Mouse (Mus musculus): ENCODE results near the gene Dnttip1.
"Not testable (repeated sequence)": the region's sequence is repeated elsewhere in the genome, so short reads cannot be mapped to it uniquely, and the experiment has no call there.

The Dnttip1 gene

DNA sequence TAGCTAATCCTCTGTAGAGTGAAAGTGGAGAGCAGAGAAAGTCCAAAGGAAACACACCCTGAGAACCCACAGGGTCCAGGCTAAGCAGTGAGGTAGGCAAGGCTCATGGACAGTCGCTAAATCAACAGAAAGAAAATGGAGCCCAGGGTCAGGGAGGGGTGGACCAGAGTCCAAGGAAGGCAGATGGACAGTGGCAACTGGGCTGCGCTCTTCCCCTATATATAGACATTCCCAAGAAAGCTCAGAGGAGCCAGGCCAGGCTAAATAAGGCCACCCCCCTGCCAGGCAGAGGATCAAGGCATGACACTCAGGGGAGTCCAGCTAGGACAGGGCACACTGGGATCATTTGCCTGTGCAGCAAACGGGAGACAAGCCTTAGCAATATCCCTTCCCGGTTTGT is 36.1 kb downstream of the Dnttip1 start:
- no peak for DNase-seq (ENCODE audit: low spot score)

GRCm38 (mm10) chr2:164783926-164784581 is 38.3 kb downstream of the Dnttip1 start:
- no peak for DNase-seq (ENCODE audit: low spot score)

- no peak for DNase-seq (ENCODE audit: low spot score)
These were observed 39.2 kb downstream of the Dnttip1 start for GRCm38 (mm10) chr2:164784869-164785420.

- DNase-seq (ENCODE audit: low spot score), result peak; percentile 83
These were observed 40.0 kb downstream of the Dnttip1 start, which contains the start of gene Snx21 for GRCm38 (mm10) chr2:164785481-164786387. Gene Snx21 (plus strand): TSS chr2:164785823.

DNA sequence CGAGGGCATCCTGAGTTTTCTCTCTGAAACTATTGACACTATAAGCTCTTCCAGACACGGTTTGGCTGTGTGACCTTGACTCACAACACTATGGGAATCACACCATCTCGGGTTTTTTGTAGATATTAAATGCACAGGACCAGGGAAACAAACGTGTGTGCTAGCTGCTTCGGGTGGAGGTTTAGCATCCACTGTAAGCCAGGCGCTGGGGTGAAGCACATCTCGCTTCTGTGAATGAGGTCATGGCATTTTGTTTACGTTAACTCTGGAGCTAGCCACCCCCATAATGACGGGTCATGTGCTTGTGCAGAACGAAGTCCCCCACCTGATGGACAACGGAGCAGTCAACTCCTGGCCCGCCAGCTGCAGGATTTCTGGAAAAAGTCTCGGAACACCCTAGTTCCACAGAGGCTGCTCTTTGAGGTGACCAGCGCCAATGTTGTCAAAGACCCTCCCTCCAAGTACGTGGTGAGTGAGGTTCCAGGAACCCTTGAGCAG is 40.7 kb downstream of the Dnttip1 start:
- DNase-seq (ENCODE audit: low spot score), result no peak

GRCm38 (mm10) chr2:164787032-164787431 is 41.2 kb downstream of the Dnttip1 start:
- DNase-seq (ENCODE audit: low spot score), result no peak

DNA sequence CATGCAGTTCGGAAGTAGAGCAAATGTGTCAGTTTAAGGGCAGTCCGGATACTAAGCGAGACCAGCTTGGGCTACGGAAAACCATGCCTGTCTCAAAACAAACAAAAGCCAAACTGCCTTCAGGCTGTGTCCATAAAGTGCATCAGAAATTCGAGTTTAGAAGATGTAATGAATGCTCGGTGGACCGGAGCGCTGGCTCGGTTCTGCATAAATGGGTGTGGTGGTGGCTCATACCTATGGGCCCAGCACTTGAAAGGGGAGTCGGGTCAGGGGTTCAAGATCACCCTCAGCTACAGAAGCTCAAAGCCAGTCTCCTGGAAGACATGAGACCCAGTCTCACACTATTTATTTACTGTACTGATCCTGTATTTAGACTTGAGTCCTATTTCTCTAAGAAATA is 42.0 kb downstream of the Dnttip1 start:
- DNase-seq (ENCODE audit: low spot score), result no peak

DNA sequence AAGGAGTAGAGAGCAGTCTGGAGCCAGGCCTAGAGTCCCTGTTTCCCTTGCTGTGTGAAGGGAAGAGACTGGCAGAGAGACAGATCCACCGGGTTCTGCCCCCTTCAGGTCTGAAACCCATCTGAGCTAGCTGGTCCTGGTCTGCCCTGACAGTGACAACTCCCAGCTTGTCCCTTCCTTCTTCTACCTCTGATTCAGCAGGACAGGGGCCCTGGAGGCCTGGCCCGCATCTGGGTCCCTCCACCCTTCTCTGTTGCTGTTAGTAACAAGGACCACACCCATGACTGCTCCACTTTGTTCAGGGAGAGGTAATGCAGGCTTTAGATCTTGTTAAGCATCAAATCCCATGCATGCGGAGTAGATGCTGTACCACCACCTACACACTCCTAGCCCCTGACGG is 42.6 kb downstream of the Dnttip1 start:
- no peak for DNase-seq (ENCODE audit: low spot score)

DNA sequence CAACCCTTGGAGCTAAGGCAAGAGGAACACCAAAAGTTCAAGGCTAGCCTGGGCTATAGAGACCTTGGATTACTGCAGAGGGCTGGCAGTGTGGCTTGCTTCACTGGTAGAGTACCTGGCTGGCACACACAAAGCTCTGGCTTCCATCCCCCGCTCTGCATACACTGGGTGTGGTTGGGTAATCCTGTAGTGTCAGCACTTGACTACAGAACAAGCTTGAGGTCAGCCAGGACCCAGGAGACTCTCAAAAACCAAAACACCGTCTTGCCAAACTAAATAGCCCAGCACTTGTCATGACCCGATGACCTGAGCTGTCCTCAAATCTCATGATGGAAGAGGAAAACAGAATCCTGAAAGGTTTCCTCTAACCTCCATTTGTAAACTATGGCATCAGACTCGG is 44.7 kb downstream of the Dnttip1 start:
- no peak for DNase-seq (ENCODE audit: low spot score)

DNA sequence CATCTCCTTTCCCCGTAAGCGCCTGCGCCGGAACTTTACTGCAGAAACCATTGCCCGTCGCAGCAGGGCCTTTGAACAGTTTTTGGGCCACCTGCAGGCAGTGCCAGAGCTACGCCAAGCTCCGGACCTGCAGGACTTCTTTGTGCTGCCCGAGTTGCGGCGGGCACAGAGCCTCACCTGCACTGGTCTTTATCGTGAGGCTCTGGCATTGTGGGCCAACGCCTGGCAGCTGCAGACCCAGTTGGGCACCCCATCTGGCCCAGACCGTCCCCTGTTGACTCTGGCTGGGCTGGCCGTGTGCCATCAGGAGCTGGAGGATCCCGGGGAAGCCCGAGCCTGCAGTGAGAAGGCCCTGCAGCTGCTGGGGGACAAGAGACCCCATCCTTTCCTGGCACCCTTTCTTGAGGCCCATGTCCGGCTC is 46.1 kb downstream of the Dnttip1 start:
- no peak for DNase-seq (ENCODE audit: low spot score)

DNA sequence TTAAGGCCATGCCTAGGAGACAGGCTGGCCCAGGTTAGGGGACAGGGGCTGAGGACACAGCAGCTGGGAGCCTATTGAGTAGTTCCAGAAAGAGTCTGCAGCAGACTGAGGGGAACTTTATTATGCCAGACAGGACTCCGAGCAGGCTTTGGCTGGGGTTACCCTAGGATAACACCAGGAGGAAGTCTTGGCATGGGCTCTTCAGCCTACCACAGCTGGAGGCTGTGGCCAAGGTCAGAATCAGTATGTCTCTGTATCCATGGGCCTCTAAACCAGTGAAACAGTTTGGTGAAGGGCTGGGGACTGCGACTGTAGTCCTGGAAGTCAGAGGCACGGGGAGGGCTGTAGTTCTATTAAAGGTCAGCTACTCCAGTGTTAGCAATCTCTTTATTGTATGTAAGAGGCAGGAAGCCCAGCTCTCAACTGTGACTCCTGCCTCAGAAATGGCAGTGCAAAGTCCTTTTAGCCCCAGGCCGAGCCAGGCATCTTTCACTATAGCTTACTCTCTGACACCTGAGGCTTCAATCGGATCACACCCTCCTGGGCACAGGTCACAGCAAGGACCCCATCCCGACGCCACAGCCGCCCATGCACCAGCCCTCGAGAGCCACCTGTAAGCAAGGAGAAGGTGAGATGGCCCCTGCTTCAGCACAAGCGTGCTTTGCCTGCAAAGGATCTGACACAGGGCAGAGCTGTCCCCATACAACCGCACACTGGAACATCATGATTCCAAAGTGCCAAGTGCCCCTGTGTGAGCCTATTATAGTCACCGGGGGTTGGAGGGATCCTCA is 46.8 kb downstream of the Dnttip1 start:
- no peak for DNase-seq (ENCODE audit: low spot score)

- DNase-seq (ENCODE audit: low spot score), result no peak
These were observed 47.5 kb downstream of the Dnttip1 start for GRCm38 (mm10) chr2:164793236-164793635.

DNA sequence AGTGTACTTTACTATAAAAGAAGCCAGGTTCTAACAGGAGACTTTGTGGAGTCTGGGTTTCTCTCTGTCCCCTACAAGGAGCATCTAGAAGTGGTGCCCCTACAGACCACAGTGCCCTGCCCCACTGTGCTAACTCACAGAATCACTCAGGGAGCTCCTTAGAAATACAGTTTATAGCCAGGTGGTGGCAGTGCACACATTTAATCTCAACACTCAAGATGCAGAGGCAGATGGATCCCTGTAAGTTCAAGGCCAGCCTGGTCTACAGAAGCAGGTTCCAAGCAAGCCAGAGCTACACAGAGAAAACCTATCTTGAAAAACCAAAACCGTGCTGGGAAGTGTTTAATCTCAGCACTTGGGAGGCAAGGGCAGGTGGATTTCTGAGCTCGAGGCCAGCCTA is 48.0 kb downstream of the Dnttip1 start:
- DNase-seq (ENCODE audit: low spot score), result no peak

DNA sequence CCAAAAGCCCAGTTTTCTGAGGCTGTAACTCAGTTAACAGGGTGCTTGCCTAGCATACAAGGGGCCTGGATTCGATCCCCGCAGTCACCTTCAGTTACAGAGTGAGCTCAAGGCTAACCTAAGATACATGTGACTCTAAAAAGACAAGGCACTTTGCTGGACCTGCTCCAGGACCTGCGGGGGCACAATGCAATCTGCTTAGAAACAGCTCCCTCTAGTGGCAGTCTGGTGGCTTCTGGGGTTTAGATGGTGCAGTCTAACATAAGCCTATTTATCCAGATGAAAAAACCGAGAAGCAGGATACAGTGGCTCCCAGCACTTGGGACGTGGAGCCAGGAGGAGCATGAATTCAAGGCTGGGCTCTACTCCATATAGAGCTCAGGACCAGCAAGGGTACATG is 48.5 kb downstream of the Dnttip1 start:
- peak; percentile 66 for DNase-seq (ENCODE audit: low spot score)

- DNase-seq (ENCODE audit: low spot score), result no peak
These were observed 50.1 kb downstream of the Dnttip1 start for GRCm38 (mm10) chr2:164795868-164796267.

DNA sequence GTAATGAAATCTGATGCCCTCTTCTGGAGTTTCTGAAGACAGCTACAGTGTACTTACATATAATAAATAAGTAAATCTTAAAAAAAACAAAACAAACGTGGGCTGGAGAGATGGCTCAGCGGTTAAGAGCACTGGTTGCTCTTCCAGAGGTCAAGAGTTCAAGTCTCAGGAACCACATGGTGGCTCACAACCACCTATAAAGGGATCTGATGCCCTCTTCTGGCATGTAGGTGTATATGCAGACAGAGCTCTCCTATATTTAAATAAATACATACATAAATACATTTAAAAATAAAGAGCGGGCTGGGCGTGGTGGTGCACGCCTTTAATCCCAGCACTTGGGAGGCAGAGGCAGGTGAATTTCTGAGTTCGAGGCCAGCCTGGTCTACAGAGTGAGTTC is 52.8 kb downstream of the Dnttip1 start:
- DNase-seq (ENCODE audit: low spot score), result not testable (repeated sequence)

DNA sequence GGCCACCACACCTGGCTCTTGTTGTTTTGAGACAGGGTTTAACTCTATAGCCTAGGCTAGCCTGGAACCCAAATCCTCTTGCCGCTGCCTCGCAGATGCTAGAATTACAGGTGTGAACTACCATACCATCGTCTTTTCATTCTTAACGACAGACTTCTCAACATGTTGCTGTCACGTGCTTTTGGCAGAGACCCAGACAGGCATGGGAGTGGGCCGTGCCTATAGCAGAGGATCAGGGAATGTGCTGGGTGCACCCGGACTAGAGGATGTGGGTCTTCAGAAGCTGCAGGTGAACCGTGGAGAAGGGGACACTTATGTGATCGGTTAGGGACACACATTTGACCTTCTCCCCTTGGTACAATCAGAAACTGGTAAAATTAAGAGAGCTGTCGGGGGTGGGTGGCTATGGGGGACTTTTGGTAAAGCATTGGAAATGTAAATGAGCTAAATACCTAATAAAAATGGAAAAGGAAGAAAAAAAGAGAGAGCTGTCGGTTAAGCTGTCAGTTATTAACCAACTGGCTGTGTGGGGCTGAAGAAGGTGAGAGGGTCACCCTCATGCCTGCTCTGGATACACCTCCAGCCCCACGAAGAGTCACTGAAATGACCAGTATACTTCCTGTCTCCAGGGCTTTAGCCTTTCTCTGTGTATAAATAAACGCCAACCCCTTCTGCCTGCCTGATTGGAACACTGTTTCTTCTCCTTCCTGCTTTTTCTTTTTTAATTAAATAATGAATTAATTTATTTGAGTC is 54.6 kb downstream of the Dnttip1 start:
- DNase-seq (ENCODE audit: low spot score), result no peak

DNA sequence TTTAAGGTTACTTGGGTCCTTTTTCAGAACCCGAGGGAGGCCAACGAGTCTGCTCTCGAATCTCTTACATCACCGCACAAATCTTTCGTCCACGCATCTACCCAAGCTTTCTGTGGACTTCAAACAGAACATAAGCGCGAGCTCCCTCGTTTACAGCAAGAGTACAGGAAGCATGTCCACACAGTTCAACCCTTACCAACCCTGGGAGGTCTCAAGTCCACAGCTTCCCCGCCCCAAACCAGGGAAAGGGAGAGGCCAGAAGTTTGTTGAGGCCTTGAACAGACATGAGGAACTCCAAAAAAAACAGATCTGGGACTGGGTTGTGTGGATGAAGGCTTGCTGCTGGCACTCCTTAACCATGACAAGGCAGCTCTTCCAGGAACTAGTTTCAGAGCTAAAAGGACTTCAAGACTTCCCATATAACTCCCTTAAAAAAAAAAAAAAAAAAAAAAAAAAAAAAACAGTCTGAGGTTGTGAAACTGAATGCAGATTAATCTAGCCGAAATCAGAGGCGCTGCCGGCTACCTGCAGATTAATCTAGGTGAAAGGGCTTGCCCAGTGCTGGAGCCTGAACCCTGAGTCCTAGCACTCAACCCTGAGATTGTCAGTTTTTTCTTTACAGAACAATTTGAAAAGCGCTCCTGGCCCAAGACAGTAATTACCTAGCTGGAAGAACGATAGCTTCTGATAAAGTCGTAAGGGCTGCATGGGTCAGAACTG is 57.6 kb downstream of the Dnttip1 start:
- no peak for DNase-seq (ENCODE audit: low spot score)

GRCm38 (mm10) chr2:164803921-164804313 is 58.1 kb downstream of the Dnttip1 start:
- no peak for DNase-seq (ENCODE audit: low spot score)

GRCm38 (mm10) chr2:164804533-164805331 is 58.9 kb downstream of the Dnttip1 start, which contains the start of the genes Acot8 and Zswim3:
Gene Acot8 (minus strand): TSS chr2:164804882.
Gene Zswim3 (plus strand): TSS chr2:164805098.
- DNase-seq (ENCODE audit: low spot score), result peak; percentile 98

All from left cerebral cortex, adult 11 months (tissue).